Mouse (Mus musculus) spleen, adult 2 months (tissue): ENCODE data around the gene Olfr1016. TPM values are rescaled to one million over a fixed set of nuclear protein-coding genes. Genes with fewer than 3 reads are reported as not detected.

ENCODE experiments used
- DNase-seq, 2 experiments: peaks; one replicate each; pipeline versions ENCODE4 v3.0.0 to v3.0.0-alpha.2; 2012 to 2021; ENCODE audit warnings: low spot score in 2 of 2, low read depth in 1 of 2
- H3K27ac ChIP-seq: fragments of 200-500 bp; 2 replicates; pipeline ENCODE4 v1.5.1; 2012; ENCODE audit warnings: low read length, inconsistent platforms; ENCODE audit not compliant: insufficient read depth
- H3K27me3 ChIP-seq: fragments of 200-500 bp; 2 replicates; pipeline ENCODE4 v1.6.1; 2012; ENCODE audit warnings: mild to moderate bottlenecking, moderate library complexity, low read length, inconsistent platforms; ENCODE audit not compliant: control insufficient read depth, insufficient read depth
- H3K36me3 ChIP-seq: fragments of 200-500 bp; 2 replicates; pipeline ENCODE4 v1.6.1; 2012; ENCODE audit warnings: mild to moderate bottlenecking, low read length, inconsistent platforms; ENCODE audit not compliant: control insufficient read depth, insufficient read depth
- H3K4me1 ChIP-seq: fragments of 200-500 bp; 2 replicates; pipeline ENCODE4 v1.6.1; 2011; ENCODE audit warnings: inconsistent platforms; ENCODE audit not compliant: control insufficient read depth, insufficient read depth, insufficient read length
- H3K4me3 ChIP-seq: fragments of 200-500 bp; 2 replicates; pipeline ENCODE4 v1.5.1; 2011; ENCODE audit warnings: mild to moderate bottlenecking, inconsistent platforms; ENCODE audit not compliant: insufficient read depth, insufficient read length; ENCODE audit errors: extremely low read depth
- CTCF ChIP-seq: fragments of 200-500 bp; IDR thresholded peaks from 2 replicates; pipeline ENCODE4 v1.5.1; 2011; ENCODE audit warnings: mild to moderate bottlenecking, inconsistent platforms; ENCODE audit not compliant: insufficient read depth, insufficient read length, insufficient replicate concordance; ENCODE audit errors: extremely low read depth
- POLR2A ChIP-seq: fragments of 200-500 bp; IDR thresholded peaks from 2 replicates; pipeline ENCODE4 v1.6.1; 2011; ENCODE audit warnings: low read depth, low read length, inconsistent platforms
- WGBS: fragments of 180-500 bp; shearing (Covaris S2); methylation state at CpG from one replicate; pipeline ENCODE4 v1.1.7; 2018; 5-methylcytosine and 5-hydroxymethylcytosine counted together
- polyA plus RNA-seq: library from polyadenylated mRNA; depleted of rRNA; stranded (reverse); fragments of >200 nt; gene quantifications from 2 replicates; pipeline ENCODE4 v1.2.3, GENCODE M21; 2012; rRNA removed

Gene Olfr1016
- polyA plus RNA-seq, 1 experiment, result not detected

GRCm38 (mm10) chr2:85772413-85772812 is 29.9 kb downstream of the Olfr1016 start, which contains the start of gene Olfr1014:
TSS of gene Olfr1014 (plus strand) at chr2:85772713.
- no peak for TF ChIP-seq CTCF
- no peak for TF ChIP-seq POLR2A
- Histone ChIP-seq H3K27me3 (no peaks in the 10 kb centered on the region), H3K4me1 (no peaks in the 10 kb centered on the region), H3K27ac (no peak within 1 kb of the TSS), H3K36me3 (no peaks in the 10 kb centered on the region), H3K4me3 (no peak within 1 kb of the TSS)
- DNase-seq, result no peak

- no peaks in the 10 kb centered on the region for H3K27me3 ChIP-seq
- H3K4me1 ChIP-seq, result no peaks in the 10 kb centered on the region
- no peak for DNase-seq
- H3K36me3 ChIP-seq, result no peaks in the 10 kb centered on the region
- no peak within 1 kb of the TSS for H3K27ac ChIP-seq
- TF ChIP-seq CTCF (no peak), POLR2A (no peak)
- H3K4me3 ChIP-seq, result no peak within 1 kb of the TSS
Observed at GRCm38 (mm10) chr2:85766798-85767197, 35.5 kb downstream of the Olfr1016 start, which contains the start of gene Olfr1013. TSS of gene Olfr1013 (plus strand) at chr2:85767098.

- WGBS, result 75% methylated on average over 1 of the region's 1 CpGs
- Histone ChIP-seq H3K36me3 (no peaks in the 10 kb centered on the region), H3K4me1 (no peaks in the 10 kb centered on the region), H3K27me3 (no peaks in the 10 kb centered on the region), H3K4me3 (no peak within 1 kb of the TSS), H3K27ac (no peak within 1 kb of the TSS)
- DNase-seq, result no peak
- TF ChIP-seq POLR2A (no peak), CTCF (no peak)
Observed at GRCm38 (mm10) chr2:85762666-85763065, 39.7 kb downstream of the Olfr1016 start, which contains the start of gene Olfr1012. TSS of gene Olfr1012 (minus strand) at chr2:85762766.

GRCm38 (mm10) chr2:85753822-85754221 is 48.5 kb downstream of the Olfr1016 start:
- no peak for TF ChIP-seq CTCF
- TF ChIP-seq POLR2A, result no peak
- H3K27me3 ChIP-seq, result no peaks in the 10 kb centered on the region
- no peak overlapping the region for H3K4me3 ChIP-seq
- H3K4me1 ChIP-seq, result no peaks in the 10 kb centered on the region
- no peak for DNase-seq
- H3K36me3 ChIP-seq, result no peaks in the 10 kb centered on the region
- H3K27ac ChIP-seq, result no peak overlapping the region
- WGBS, result 80% methylated on average over 4 of the region's 4 CpGs

Other genes with a start within 250 kb of the Olfr1016 start
- gene Olfr996, start 223.3 kb downstream of the Olfr1016 start, polyA plus RNA-seq, result not detected in 2 replicates
- not detected in 2 replicates for gene Olfr998, start 213.6 kb downstream of the Olfr1016 start, polyA plus RNA-seq
- not detected in 2 replicates for gene Olfr1000, start 190.6 kb downstream of the Olfr1016 start, polyA plus RNA-seq
- not detected in 2 replicates for gene Olfr1002, start 151.8 kb downstream of the Olfr1016 start, polyA plus RNA-seq
- not detected in 2 replicates for gene Olfr154, start 138.1 kb downstream of the Olfr1016 start, polyA plus RNA-seq
- gene Olfr1006, start 123.8 kb downstream of the Olfr1016 start, polyA plus RNA-seq, result not detected in 2 replicates
- not detected in 2 replicates for gene Olfr1008, start 113.1 kb downstream of the Olfr1016 start, polyA plus RNA-seq
- gene Olfr1009, start 87.1 kb downstream of the Olfr1016 start, polyA plus RNA-seq, result not detected in 2 replicates
- gene Olfr1012, start 39.8 kb downstream of the Olfr1016 start, polyA plus RNA-seq, result not detected in 2 replicates
- not detected in 2 replicates for gene Olfr1013, start 35.4 kb downstream of the Olfr1016 start, polyA plus RNA-seq
- gene Olfr1014, start 29.8 kb downstream of the Olfr1016 start, polyA plus RNA-seq, result not detected in 2 replicates
- not detected in 2 replicates for gene Olfr1015, start 20.5 kb downstream of the Olfr1016 start, polyA plus RNA-seq
- not detected in 2 replicates for gene Olfr1018, start 15.9 kb upstream of the Olfr1016 start, polyA plus RNA-seq
- not detected in 2 replicates for gene Olfr1019, start 42.9 kb upstream of the Olfr1016 start, polyA plus RNA-seq
- gene Olfr1020, start 44.5 kb upstream of the Olfr1016 start, polyA plus RNA-seq, result not detected in 2 replicates
- gene Olfr1022, start 66.0 kb upstream of the Olfr1016 start, polyA plus RNA-seq, result not detected in 2 replicates
- gene Olfr1023, start 83.1 kb upstream of the Olfr1016 start, polyA plus RNA-seq, result not detected in 2 replicates
- gene Olfr1024, start 102.5 kb upstream of the Olfr1016 start, polyA plus RNA-seq, result not detected in 2 replicates
- gene Olfr1025-ps1, start 112.6 kb upstream of the Olfr1016 start, polyA plus RNA-seq, result not detected in 2 replicates
- gene Olfr1026, start 119.0 kb upstream of the Olfr1016 start, polyA plus RNA-seq, result not detected in 2 replicates
- not detected in 2 replicates for gene Olfr1028, start 147.9 kb upstream of the Olfr1016 start, polyA plus RNA-seq
- not detected in 2 replicates for gene Olfr1029, start 171.4 kb upstream of the Olfr1016 start, polyA plus RNA-seq
- gene Olfr1030, start 176.7 kb upstream of the Olfr1016 start, polyA plus RNA-seq, result not detected in 2 replicates
- gene Olfr1031, start 187.8 kb upstream of the Olfr1016 start, polyA plus RNA-seq, result not detected in 2 replicates
- gene Olfr1032, start 203.0 kb upstream of the Olfr1016 start, polyA plus RNA-seq, result not detected in 2 replicates
- 0.28 and 0.30 TPM in 2 replicates for gene Olfr1033, start 218.1 kb upstream of the Olfr1016 start, polyA plus RNA-seq
- gene Olfr1034, start 243.3 kb upstream of the Olfr1016 start, polyA plus RNA-seq, result 0.06 and 0.11 TPM in 2 replicates